Mouse (Mus musculus) small intestine, adult 2 months (tissue): ENCODE results near the gene Tmem161b. TPM values are rescaled to one million over a fixed set of nuclear protein-coding genes. Genes with fewer than 3 reads are reported as not detected.
A peak's percentile ranks its signal among the peaks of the same experiment; 100 is the strongest.
"Not testable (repeated sequence)": the region's sequence is repeated elsewhere in the genome, so short reads cannot be mapped to it uniquely, and the experiment has no call there.

Experiments
- H3K27ac ChIP-seq: fragments of 200-500 bp; 2 replicates; pipeline ENCODE4 v1.5.1; 2012; ENCODE audit warnings: low read depth, low read length, control low read depth, inconsistent platforms; ENCODE audit not compliant: insufficient read depth
- H3K27me3 ChIP-seq: fragments of 200-500 bp; 2 replicates; pipeline ENCODE4 v1.6.1; 2012; ENCODE audit warnings: mild to moderate bottlenecking, moderate library complexity, low read length, inconsistent platforms; ENCODE audit not compliant: control insufficient read depth, insufficient read depth
- H3K36me3 ChIP-seq: fragments of 200-500 bp; 2 replicates; pipeline ENCODE4 v1.6.1; 2012; ENCODE audit warnings: mild to moderate bottlenecking, low read length, control low read depth, inconsistent platforms; ENCODE audit not compliant: control insufficient read depth, insufficient read depth
- H3K4me1 ChIP-seq: fragments of 200-500 bp; 2 replicates; pipeline ENCODE4 v1.6.1; 2012; ENCODE audit warnings: low read length, inconsistent platforms, mixed read lengths; ENCODE audit not compliant: control insufficient read depth, insufficient read depth, insufficient read length
- H3K4me3 ChIP-seq: fragments of 200-500 bp; 2 replicates; pipeline ENCODE4 v1.5.1; 2012; ENCODE audit warnings: low read depth, mild to moderate bottlenecking, control low read depth, inconsistent platforms, low read length, moderate library complexity
- CTCF ChIP-seq: fragments of 200-500 bp; IDR thresholded peaks from 2 replicates; pipeline ENCODE4 v1.5.1; 2012; ENCODE audit warnings: low read depth, mild to moderate bottlenecking, control low read depth, inconsistent platforms, low read length, moderate library complexity, mixed read lengths; ENCODE audit not compliant: insufficient replicate concordance, insufficient read length; ENCODE audit errors: extremely low read depth
- POLR2A ChIP-seq: fragments of 200-500 bp; IDR thresholded peaks from 2 replicates; pipeline ENCODE4 v1.6.1; 2012; ENCODE audit warnings: low read depth, mild to moderate bottlenecking, control low read depth, inconsistent platforms, low read length, moderate library complexity
- WGBS: fragments of 180-500 bp; shearing (Covaris S2); methylation state at CpG from one replicate; pipeline ENCODE4 v1.1.7; 2018; 5-methylcytosine and 5-hydroxymethylcytosine counted together
- polyA plus RNA-seq: library from polyadenylated mRNA; depleted of rRNA; stranded (reverse); fragments of >200 nt; gene quantifications from 2 replicates; pipeline ENCODE4 v1.2.3, GENCODE M21; 2012; rRNA removed

The Tmem161b gene
- polyA plus RNA-seq = 1.1 and 3.3 TPM in 2 replicates

DNA sequence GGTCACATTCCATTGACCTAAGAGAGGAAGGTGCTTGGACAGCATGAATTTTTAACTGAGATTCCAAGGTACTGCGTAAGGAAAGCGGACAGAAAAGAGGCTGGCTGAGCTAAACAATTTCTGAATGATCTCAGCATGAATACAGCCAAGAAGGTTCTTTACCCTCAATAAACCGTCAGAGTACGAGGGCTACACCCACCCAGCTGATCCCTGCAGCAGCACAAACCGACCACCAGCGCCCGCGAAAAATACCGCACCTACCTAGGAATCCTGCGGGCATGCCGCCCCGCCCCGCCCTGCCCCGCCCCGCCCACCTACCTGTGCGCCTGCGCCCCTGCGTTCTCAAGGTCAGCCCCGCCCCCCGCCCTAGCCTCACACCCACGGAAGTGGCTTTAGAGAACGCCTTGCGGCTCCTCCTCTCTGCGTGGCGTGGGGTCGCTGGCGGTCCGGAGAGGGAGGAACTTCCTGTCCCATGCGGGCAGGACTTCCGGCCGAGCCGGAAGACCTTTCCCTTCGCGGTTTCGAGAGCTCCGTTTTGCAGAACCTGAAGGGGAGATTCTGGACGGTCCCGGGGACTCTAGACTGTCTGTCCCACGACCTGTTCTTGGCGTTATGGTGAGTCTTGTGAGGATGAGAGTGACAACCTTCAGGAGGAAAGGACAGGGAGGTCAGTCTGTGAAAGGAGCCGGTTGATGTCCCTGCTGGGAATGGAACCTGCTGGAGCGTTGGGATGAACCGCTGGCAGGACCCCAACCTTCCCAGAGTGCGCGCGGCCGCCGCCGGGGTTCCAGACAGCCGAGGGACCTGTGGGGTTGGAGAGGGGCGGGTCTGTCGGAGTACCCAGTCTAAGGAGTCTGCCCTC is at the start of gene Tmem161b:
Gene Tmem161b (plus strand): TSS at position 477 of the 862 bp plus-strand sequence.
- WGBS = under 1% methylated on average over 52 of the region's 52 CpGs
- H3K4me3 ChIP-seq = peak within 1 kb of the TSS; percentile 82
- H3K36me3 ChIP-seq = no peaks in the 10 kb centered on the region
- H3K27me3 ChIP-seq = no peaks in the 10 kb centered on the region
- H3K4me1 ChIP-seq = no peaks in the 10 kb centered on the region
- H3K27ac ChIP-seq = peak within 1 kb of the TSS; percentile 95
- TF ChIP-seq POLR2A (peak; percentile 20; the same call in 1 of the 2 replicates), CTCF (no peak)

- not testable (repeated sequence) for H3K27ac ChIP-seq, H3K36me3 ChIP-seq, H3K4me1 ChIP-seq, H3K27me3 ChIP-seq, H3K4me3 ChIP-seq
Observed at GRCm38 (mm10) chr13:84185835-84186234, 36.3 kb upstream of the Tmem161b start.

GRCm38 (mm10) chr13:84192723-84193122 is 29.4 kb upstream of the Tmem161b start:
- H3K36me3 ChIP-seq = no peaks in the 10 kb centered on the region
- no peaks in the 10 kb centered on the region for H3K4me1 ChIP-seq
- WGBS = 67% methylated on average over 3 of the region's 3 CpGs
- TF ChIP-seq CTCF (no peak), POLR2A (no peak)
- no peaks in the 10 kb centered on the region for H3K27me3 ChIP-seq
- H3K4me3 ChIP-seq = no peak overlapping the region
- no peak overlapping the region for H3K27ac ChIP-seq

GRCm38 (mm10) chr13:84222682-84222992 is 541 bp downstream of the Tmem161b start:
- Histone ChIP-seq H3K27ac (peak overlapping the region; percentile 95), H3K27me3 (no peaks in the 10 kb centered on the region), H3K4me1 (no peaks in the 10 kb centered on the region; the same call in 1 of the 2 replicates), H3K4me3 (peak overlapping the region; percentile 82), H3K36me3 (no peaks in the 10 kb centered on the region)
- TF ChIP-seq CTCF = no peak
- no peak for TF ChIP-seq POLR2A
- WGBS = 3% methylated on average over 10 of the region's 10 CpGs

GRCm38 (mm10) chr13:84223018-84223417 is 922 bp downstream of the Tmem161b start:
- Histone ChIP-seq H3K4me3 (no peak overlapping the region; the same call in 1 of the 2 replicates), H3K36me3 (no peaks in the 10 kb centered on the region), H3K4me1 (no peaks in the 10 kb centered on the region; the same call in 1 of the 2 replicates), H3K27me3 (no peaks in the 10 kb centered on the region), H3K27ac (peak overlapping the region; percentile 95)
- WGBS = 15% methylated on average over 5 of the region's 5 CpGs
- TF ChIP-seq POLR2A (no peak), CTCF (no peak)

GRCm38 (mm10) chr13:84234019-84234418 is 11.9 kb downstream of the Tmem161b start:
- no peak overlapping the region for H3K4me3 ChIP-seq
- no peak for TF ChIP-seq POLR2A
- no peak for TF ChIP-seq CTCF
- H3K27ac ChIP-seq = peak overlapping the region; percentile 77
- peaks cover 2% of the 10 kb centered on the region; the same call in 1 of the 2 replicates for H3K36me3 ChIP-seq
- WGBS = 29% methylated on average over 2 of the region's 2 CpGs
- H3K27me3 ChIP-seq = no peaks in the 10 kb centered on the region
- peaks cover 12% of the 10 kb centered on the region for H3K4me1 ChIP-seq

DNA sequence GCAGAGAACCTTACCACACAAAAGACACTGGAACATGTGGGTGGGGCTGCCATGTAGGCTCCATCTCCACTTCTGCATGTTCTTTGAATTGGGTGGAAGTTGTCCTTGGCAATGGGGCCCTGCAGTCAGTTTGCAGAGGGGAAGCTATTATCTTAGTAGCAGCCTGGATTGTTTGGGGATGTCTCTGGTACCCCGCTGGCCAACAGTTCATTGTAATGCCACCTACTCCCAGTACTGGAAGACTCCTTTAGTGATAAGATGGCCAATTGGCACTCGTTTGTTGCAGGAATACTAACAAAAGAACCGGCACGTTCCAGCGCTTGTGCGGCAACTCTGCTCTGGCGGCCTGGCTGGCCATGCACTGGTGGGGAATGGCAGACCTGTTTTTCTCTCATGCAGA is 14.7 kb downstream of the Tmem161b start:
- Histone ChIP-seq H3K4me3 (no peak overlapping the region), H3K27ac (no peak overlapping the region), H3K27me3 (no peaks in the 10 kb centered on the region), H3K36me3 (peaks cover 2% of the 10 kb centered on the region; the same call in 1 of the 2 replicates), H3K4me1 (peaks cover 8% of the 10 kb centered on the region)
- WGBS = 92% methylated on average over 7 of the region's 7 CpGs
- TF ChIP-seq POLR2A = no peak
- TF ChIP-seq CTCF = no peak

DNA sequence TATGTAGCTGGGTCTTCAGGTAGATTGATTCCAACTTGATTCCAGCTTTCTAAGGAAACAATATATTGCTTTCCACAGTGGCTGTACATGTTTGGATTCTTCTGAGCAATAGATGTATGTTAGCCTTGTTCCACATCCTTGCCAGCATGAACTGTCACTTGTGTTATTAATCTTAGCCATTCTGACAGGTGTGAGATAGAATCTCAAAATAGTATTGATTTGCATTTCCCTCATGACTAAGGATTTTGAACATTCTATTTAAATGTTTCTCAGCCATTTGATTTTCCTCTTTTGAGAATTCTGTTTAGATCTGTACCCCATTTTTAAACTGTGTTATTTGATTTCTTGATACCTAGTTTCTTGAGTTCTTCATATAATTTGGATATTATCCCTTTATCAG is 16.1 kb downstream of the Tmem161b start:
- Histone ChIP-seq H3K27ac (no peak overlapping the region), H3K4me3 (no peak overlapping the region), H3K36me3 (peaks cover 2% of the 10 kb centered on the region; the same call in 1 of the 2 replicates), H3K27me3 (no peaks in the 10 kb centered on the region), H3K4me1 (peaks cover 7% of the 10 kb centered on the region)
- TF ChIP-seq CTCF = no peak
- no peak for TF ChIP-seq POLR2A
